Mouse (Mus musculus) thymus, postnatal 36 days (tissue): ENCODE results near the gene Hdac11.
"Not testable (repeated sequence)": the region's sequence is repeated elsewhere in the genome, so short reads cannot be mapped to it uniquely, and the experiment has no call there.

ENCODE experiments used
- DNase-seq, 2 experiments: peaks; one replicate each; pipeline ENCODE4 v3.0.0; 2022; ENCODE audit warnings: mixed read lengths in 2 of 2

Gene Hdac11

DNA sequence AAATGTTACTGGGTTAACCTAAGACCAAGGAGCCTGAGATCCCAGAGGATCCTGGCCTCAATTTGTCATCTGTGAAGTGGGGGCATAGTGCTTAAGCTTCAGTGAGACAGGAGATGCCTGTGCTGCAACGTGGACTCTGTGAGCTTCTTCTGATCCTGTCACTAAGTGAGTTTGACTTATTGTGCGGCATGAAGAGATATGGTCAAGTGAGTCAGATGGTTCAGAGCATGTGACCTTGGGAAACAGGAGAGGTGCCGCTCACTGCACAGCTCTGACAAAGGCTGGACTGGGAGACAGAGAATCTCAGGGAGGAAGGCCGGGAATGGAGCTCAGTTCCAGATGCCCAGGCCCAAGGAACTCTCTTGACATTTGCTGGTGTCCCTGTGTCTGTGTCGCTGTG lies 49.3 kb downstream of the Hdac11 start:
- DNase-seq: no peak

GRCm38 (mm10) chr6:91207491-91207890 lies 51.0 kb downstream of the Hdac11 start:
- no peak for DNase-seq

DNA sequence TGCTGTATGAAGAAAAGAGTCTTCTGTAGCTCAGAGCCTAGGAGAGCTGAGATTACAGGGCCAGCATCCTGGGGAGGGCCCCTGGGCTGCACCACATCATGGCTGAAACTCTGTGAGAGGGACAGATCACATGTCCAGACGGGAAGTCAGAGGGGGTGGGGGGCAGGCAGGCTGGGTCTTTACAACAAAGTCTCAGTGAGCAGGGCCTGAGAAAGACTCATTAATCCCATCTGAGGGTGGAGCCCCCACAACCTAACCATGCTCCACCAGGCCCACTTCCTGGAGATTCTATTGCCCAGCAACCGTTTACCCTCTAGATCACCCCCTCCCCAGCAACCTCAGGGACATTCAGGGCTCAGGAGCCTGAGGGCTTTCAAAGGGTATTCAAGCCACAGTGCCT lies 53.3 kb downstream of the Hdac11 start:
- no peak for DNase-seq

DNA sequence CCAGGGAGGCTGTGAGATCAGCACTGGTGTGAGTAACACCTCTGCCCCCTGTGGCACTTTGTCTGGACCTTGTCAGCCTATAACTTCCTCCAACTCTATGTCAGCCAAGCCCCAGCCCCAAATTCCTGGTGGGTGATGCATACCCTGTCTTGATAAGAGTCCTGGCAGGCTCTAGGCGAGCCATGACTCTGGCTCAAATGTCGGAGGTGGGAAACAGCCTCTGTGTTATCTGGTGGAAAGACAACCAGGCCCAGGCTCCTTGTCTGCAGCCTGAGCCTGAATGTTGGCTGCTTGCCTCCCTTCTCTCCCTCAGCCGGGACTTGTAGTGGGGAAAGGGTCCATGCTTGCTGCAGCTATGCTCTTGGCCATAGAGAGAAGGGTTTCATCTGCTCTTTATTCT lies 54.4 kb downstream of the Hdac11 start:
- no peak for DNase-seq

GRCm38 (mm10) chr6:91212155-91212554 lies 55.7 kb downstream of the Hdac11 start, which contains the start of gene Fbln2:
TSS of gene Fbln2 (plus strand) at chr6:91212455.
- not testable (repeated sequence) for DNase-seq

DNA sequence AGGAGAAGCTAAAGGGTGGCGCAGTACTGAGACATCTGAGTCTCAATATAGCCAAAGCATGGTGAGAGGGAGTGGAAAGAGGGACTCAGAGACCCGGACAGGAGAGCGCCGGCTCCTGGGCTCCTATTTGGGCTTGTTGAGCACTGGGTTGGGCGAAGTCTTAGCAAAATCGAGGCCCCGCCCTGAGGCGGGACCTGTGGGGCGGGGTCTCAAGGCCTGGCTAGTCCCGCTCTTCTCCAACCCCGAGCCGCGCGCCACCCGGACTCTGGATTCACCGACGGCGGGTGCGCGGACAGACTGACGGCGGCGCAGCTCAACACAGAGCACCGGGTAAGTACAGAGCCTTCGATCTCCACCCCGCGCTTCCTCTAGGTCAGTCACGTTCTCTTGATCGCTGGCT lies 56.1 kb downstream of the Hdac11 start:
- DNase-seq: peak; percentile 5 to 20

- no peak for DNase-seq
Observed at GRCm38 (mm10) chr6:91213287-91214218, 57.1 kb downstream of the Hdac11 start.

GRCm38 (mm10) chr6:91215454-91215853 lies 59.0 kb downstream of the Hdac11 start:
- DNase-seq: no peak

DNA sequence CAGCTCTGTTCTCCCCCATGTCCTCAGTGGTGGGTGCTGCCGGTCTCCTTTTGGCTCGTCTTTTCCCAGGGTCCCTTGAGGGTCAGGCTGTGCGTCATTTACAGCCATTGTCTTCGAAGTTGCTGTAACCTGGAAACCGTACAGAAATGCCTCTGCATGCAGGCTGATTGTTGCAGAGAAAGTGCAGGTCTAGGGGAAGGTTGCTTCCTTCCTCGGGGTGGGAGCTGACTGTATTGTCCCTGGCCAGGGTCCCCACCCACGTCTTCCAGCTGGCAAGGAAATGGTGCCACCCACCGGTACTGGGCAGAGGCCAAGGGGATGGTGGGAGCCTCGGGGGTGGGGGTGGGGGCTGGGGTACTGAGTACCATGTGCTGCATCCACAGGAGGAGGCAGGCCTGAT lies 62.0 kb downstream of the Hdac11 start:
- no peak for DNase-seq

DNA sequence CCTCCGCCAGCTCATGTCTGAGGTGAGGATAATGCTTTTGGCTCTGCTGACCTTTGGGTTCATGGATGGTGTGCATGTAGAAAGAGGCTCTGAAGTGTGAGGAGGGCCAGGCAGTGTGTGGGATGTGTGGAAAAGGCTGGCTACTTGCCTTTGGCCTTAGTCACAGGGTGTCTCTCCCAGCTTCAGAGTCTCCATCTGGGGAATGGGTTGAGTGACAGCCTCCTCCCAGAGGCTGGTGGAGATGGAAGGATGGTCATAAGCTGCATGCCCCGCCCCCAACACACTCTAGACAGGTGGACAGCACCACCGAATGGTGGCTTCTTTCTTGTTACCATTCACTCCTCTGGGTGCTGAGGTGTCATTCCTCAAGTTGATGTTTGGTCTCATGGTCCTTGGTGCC lies 62.4 kb downstream of the Hdac11 start:
- DNase-seq: no peak

- DNase-seq: no peak
Observed at GRCm38 (mm10) chr6:91220062-91220461, 63.6 kb downstream of the Hdac11 start.

GRCm38 (mm10) chr6:91221094-91221493 lies 64.6 kb downstream of the Hdac11 start:
- DNase-seq: no peak

GRCm38 (mm10) chr6:91222694-91223346 lies 66.4 kb downstream of the Hdac11 start:
- no peak for DNase-seq
